Mouse (Mus musculus) midbrain, embryonic 11.5 days (tissue): ENCODE measurements around the gene Acsbg1. TPM values are rescaled to one million over a fixed set of nuclear protein-coding genes. Genes with fewer than 3 reads are reported as not detected.
"Not testable (repeated sequence)": the region's sequence is repeated elsewhere in the genome, so short reads cannot be mapped to it uniquely, and the experiment has no call there.

ENCODE experiments used
- ATAC-seq: fragments of 200-750 bp; cut with Nextera tagmentation; 2 replicates; pipeline ENCODE4 v1.8.0; 2017; ENCODE audit warnings: moderate TSS enrichment, moderate library complexity; ENCODE audit not compliant: low FRiP score
- DNase-seq: peaks from one replicate; pipeline ENCODE4 v3.0.0; 2015; ENCODE audit warnings: low spot score; ENCODE audit errors: missing footprints
- H3K27ac ChIP-seq: fragments of 300-500 bp; sonication (generic); 2 replicates; pipeline ENCODE4 v1.5.1; 2014; ENCODE audit warnings: low read depth, low read length
- H3K27me3 ChIP-seq: fragments of 300-500 bp; sonication (generic); 2 replicates; pipeline ENCODE4 v1.6.1; 2014; ENCODE audit warnings: mild to moderate bottlenecking, low read length, moderate library complexity, mixed read lengths; ENCODE audit not compliant: control insufficient read depth, insufficient read depth
- H3K36me3 ChIP-seq: fragments of 300-500 bp; sonication (generic); 2 replicates; pipeline ENCODE4 v1.6.1; 2014; ENCODE audit warnings: mild to moderate bottlenecking, low read length, moderate library complexity, mixed read lengths; ENCODE audit not compliant: control insufficient read depth, insufficient read depth
- H3K4me1 ChIP-seq: fragments of 300-500 bp; sonication (generic); 2 replicates; pipeline ENCODE4 v1.6.1; 2014; ENCODE audit warnings: low read length; ENCODE audit not compliant: control insufficient read depth, insufficient read depth
- H3K4me2 ChIP-seq: fragments of 300-500 bp; sonication (generic); 2 replicates; pipeline ENCODE4 v1.6.1; 2014; ENCODE audit warnings: mild to moderate bottlenecking, moderate library complexity
- H3K4me3 ChIP-seq: fragments of 300-500 bp; sonication (generic); 2 replicates; pipeline ENCODE4 v1.5.1; 2014; ENCODE audit warnings: low read depth, low read length
- H3K9ac ChIP-seq: fragments of 300-500 bp; sonication (generic); 2 replicates; pipeline ENCODE4 v1.6.1; 2014; ENCODE audit warnings: low read length
- H3K9me3 ChIP-seq: fragments of 300-500 bp; sonication (generic); 2 replicates; pipeline ENCODE4 v1.6.1; 2016; ENCODE audit warnings: low read length; ENCODE audit not compliant: control insufficient read depth
- WGBS: fragments of 180-500 bp; shearing (Covaris S2); extraction: QIAGEN DNeasy Blood & Tissue Kit; methylation state at CpG from one replicate; pipeline ENCODE4 v1.1.7; 2014; 5-methylcytosine and 5-hydroxymethylcytosine counted together
- polyA plus RNA-seq: library from polyadenylated mRNA; unstranded; fragments of >200 nt; fragmentation: Nextera tagmentation; extraction: Ambion mirVana; gene quantifications from 2 replicates; pipeline ENCODE4 v1.2.1, GENCODE M21; 2014

The Acsbg1 gene
- polyA plus RNA-seq, 1 experiment from 2014 or later: 9.9 TPM

DNA sequence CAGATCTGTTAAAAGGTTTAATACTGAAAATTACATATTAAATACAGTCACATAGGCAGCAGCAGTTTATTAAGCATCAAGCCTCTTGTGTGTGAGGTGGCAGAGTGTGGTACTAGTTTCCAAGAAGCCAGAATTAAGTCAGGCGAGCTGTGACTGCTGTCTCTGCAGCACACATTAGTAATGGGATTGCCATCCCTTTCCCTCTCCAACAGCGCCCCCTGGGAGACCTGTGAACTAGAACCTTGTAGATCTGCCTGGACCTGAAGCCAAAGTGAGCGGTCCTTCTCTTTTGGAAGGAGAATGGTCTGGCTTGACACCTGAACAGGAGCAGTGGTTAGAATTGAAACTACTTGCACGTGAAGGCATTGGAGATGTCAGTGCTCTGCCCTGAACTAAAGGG, 56.8 kb downstream of the Acsbg1 start:
- Histone ChIP-seq H3K9ac (no peak overlapping the region), H3K4me2 (no peak overlapping the region), H3K36me3 (peaks cover 11% of the 10 kb centered on the region; the same call in 1 of the 2 replicates), H3K27me3 (no peaks in the 10 kb centered on the region), H3K27ac (no peak overlapping the region), H3K4me3 (no peak overlapping the region), H3K4me1 (no peaks in the 10 kb centered on the region), H3K9me3 (no peaks in the 10 kb centered on the region)
- ATAC-seq (no peak), DNase-seq (no peak)
- WGBS: 62% methylated on average over 4 of the region's 4 CpGs

DNA sequence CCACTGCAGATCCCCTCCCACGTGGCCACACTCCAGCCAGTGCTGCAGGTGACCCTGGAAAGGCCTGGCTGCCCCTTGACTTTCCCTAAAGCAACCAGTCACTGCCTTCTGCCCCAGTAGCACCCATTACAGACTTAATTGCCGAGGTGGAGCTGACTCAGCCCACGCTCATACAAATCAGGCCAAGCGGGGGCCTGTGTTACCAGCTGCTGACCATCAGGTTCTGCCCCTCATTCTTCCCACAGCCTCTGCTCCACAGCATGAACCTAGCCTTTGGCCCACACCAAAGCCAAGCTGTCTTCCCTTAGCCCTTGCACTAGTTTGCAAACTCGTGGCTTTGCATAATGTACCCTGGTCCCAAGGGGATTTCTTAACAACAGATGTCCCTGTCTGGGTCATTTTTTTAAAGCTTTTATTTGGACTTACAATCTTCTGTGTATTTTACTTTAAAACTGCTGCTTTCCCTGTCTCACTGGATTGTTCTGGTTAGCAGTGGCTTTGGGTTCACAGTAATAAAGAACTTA, 57.5 kb downstream of the Acsbg1 start:
- 75% methylated on average over 5 of the region's 5 CpGs for WGBS
- H3K27ac ChIP-seq: no peak overlapping the region
- no peak overlapping the region for H3K4me3 ChIP-seq
- DNase-seq: no peak
- H3K9me3 ChIP-seq: no peaks in the 10 kb centered on the region
- no peak overlapping the region for H3K4me2 ChIP-seq
- no peaks in the 10 kb centered on the region for H3K4me1 ChIP-seq
- no peaks in the 10 kb centered on the region for H3K27me3 ChIP-seq
- ATAC-seq: no peak
- peaks cover 11% of the 10 kb centered on the region; the same call in 1 of the 2 replicates for H3K36me3 ChIP-seq
- no peak overlapping the region for H3K9ac ChIP-seq

DNA sequence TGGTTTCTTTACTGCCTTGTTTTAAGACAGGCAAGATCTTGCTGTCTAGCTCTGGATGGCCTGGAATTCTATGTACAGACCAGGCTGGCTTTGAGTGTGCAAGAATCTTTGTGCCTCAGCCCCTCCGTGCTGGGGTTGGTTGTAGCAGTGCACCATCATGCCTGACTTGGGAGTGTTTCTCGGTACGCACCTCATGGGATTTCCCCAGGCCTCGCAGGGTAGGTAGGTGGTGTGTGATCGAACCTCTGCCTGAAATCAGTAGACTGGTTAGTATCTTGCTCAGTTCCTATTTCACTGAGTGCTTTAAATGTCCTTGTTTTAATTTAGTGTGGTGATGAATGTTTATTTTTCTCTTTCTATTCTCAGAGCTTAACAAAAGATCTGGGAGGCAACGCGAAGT, 58.8 kb downstream of the Acsbg1 start:
- no peaks in the 10 kb centered on the region for H3K4me1 ChIP-seq
- ATAC-seq (no peak), DNase-seq (no peak)
- no peak overlapping the region for H3K27ac ChIP-seq
- H3K9me3 ChIP-seq: no peaks in the 10 kb centered on the region
- no peak overlapping the region for H3K4me3 ChIP-seq
- peak overlapping the region; percentile 17; the same call in 1 of the 2 replicates for H3K9ac ChIP-seq
- peaks cover 11% of the 10 kb centered on the region; the same call in 1 of the 2 replicates for H3K36me3 ChIP-seq
- H3K27me3 ChIP-seq: no peaks in the 10 kb centered on the region
- WGBS: 54% methylated on average over 7 of the region's 7 CpGs
- no peak overlapping the region for H3K4me2 ChIP-seq

DNA sequence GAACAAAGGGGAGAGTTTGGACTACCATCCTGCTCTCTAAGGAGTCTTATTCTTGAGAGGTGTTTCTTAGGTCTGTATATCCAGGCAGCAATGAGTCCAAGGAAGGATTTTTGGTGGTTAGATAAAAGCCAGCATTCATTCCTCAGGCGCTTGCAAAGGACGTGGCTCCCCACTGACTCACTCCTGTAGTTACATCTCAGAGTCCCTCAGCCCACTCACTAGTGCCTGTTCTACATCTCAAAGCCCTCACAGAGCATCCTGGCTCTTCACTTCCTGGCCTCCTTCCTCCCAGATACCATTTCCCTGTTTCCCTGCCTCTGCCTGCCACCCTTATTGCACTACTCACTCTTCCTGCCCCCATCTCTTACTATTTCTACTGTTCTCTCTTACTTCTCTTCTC, 59.3 kb downstream of the Acsbg1 start:
- WGBS: 73% methylated on average over 2 of the region's 2 CpGs
- DNase-seq: no peak
- no peaks in the 10 kb centered on the region for H3K4me1 ChIP-seq
- ATAC-seq: no peak
- no peaks in the 10 kb centered on the region for H3K9me3 ChIP-seq
- peak overlapping the region; percentile 17; the same call in 1 of the 2 replicates for H3K9ac ChIP-seq
- no peak overlapping the region for H3K4me3 ChIP-seq
- H3K36me3 ChIP-seq: peaks cover 14% of the 10 kb centered on the region; the same call in 1 of the 2 replicates
- no peak overlapping the region for H3K27ac ChIP-seq
- no peaks in the 10 kb centered on the region for H3K27me3 ChIP-seq
- no peak overlapping the region for H3K4me2 ChIP-seq

- Histone ChIP-seq H3K27ac (no peak overlapping the region), H3K4me1 (no peaks in the 10 kb centered on the region), H3K4me3 (no peak overlapping the region), H3K9me3 (no peaks in the 10 kb centered on the region), H3K4me2 (no peak overlapping the region), H3K27me3 (no peaks in the 10 kb centered on the region), H3K9ac (no peak overlapping the region), H3K36me3 (peaks cover 24% of the 10 kb centered on the region)
- DNase-seq (no peak), ATAC-seq (no peak)
- WGBS: 94% methylated on average over 15 of the region's 15 CpGs
Observed at GRCm38 (mm10) chr9:54596752-54597465, 64.8 kb downstream of the Acsbg1 start.

DNA sequence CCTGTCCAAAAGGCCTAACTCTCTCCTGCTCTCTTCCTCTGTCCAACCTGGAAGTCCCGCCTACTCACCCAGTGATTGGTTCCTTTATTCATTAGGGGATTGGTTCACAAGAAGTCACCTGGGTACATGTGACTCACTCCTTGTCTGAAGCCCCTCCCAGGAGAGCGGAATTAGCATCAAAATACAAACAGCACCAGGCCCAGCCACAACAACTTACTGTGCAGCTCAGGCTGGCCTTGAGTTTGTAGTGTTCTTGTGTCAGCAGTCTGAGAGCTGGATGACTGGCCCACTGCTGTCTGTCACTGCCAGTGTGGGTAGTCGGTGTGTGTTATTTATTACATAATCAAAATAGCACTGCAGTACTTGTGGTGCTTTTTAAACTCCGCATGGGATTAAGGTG, 68.0 kb downstream of the Acsbg1 start:
- not testable (repeated sequence) for ATAC-seq, H3K4me3 ChIP-seq, H3K27me3 ChIP-seq, H3K4me1 ChIP-seq, H3K4me2 ChIP-seq, DNase-seq, H3K9ac ChIP-seq, H3K9me3 ChIP-seq, H3K27ac ChIP-seq
- 69% methylated on average over 4 of the region's 4 CpGs for WGBS
- H3K36me3 ChIP-seq: peaks cover 15% of the 10 kb centered on the region

DNA sequence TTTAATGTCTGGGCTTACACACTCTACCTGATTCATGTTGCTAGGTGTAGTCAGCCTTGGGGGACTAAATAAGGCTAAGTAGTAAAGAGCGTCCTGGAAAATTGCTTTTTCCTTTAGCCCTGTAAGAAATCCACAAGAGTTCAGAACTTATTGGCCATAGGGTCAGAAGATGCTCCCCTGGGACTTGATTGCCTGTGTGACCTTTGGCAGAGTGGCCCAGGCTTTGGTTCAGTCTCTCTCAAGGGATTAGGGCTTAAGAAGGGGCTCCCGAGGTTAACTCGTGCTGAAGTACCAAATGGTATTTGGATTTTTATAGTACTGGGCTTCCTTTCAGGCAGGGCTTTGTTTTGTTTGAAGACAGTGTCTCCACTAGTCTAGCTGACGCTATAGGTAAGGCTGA, 73.8 kb downstream of the Acsbg1 start:
- Histone ChIP-seq H3K4me3 (no peak overlapping the region), H3K4me2 (no peak overlapping the region), H3K27ac (no peak overlapping the region), H3K9ac (no peak overlapping the region), H3K9me3 (no peaks in the 10 kb centered on the region), H3K27me3 (no peaks in the 10 kb centered on the region), H3K4me1 (peaks cover 6% of the 10 kb centered on the region; the same call in 1 of the 2 replicates), H3K36me3 (peaks cover 6% of the 10 kb centered on the region; the same call in 1 of the 2 replicates)
- 36% methylated on average over 4 of the region's 4 CpGs for WGBS
- ATAC-seq (no peak), DNase-seq (no peak)

DNA sequence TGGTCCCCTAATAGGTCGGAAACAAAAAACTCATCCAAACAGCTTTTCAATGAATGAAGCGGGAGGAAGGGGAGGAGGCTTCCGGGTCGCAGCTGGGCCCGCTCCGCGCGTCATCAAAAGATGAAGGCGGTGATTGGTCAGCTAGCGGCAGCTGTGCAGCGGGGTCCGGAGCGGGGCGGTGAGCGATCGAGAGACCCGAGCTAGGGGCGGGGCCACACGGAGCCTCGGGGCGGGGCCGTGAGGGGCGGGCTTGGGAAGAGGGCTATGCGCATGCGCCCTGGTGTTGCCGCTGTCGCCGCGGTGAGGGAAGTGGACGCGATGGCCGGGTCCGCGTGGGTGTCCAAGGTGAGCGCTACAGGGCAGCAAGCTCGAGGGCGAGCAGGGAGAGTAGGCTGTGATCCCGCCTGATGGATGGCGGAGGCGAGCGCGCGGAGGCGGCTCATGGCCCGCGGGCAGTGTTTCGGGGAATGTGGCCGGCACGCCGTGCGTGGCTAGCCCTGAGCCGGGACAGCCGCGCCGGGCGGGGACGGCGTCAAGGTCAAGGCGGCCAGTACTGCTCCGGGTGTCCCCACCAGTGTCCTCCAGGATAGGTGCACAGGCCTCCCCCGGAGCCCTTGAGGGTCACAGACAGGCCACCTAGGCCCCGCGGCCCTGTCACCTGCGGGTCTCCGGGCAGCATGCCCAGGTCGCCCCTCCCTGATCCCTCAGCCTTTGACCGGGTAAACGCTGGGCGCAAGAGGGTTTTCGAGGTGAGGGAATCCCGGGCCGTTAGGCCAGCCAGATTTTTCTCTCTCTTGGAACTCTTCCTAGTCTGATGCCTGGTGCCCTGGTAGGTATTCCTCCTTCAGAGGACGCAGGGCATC, 75.2 kb downstream of the Acsbg1 start, which contains the start of gene Idh3a:
Gene Idh3a, plus strand, starts transcription at position 136 of the 863 bp plus-strand sequence.
- H3K4me3 ChIP-seq: peak within 1 kb of the TSS; percentile 77
- no peak within 1 kb of the TSS for H3K27ac ChIP-seq
- WGBS: under 1% methylated on average over 65 of the region's 73 CpGs
- no peaks in the 10 kb centered on the region for H3K27me3 ChIP-seq
- peak within 1 kb of the TSS; percentile 73 for H3K9ac ChIP-seq
- peak within 1 kb of the TSS; percentile 86 for H3K4me2 ChIP-seq
- H3K36me3 ChIP-seq: no peaks in the 10 kb centered on the region
- DNase-seq (peak; percentile 99), ATAC-seq (peak; percentile 100)
- H3K4me1 ChIP-seq: peaks cover 6% of the 10 kb centered on the region; the same call in 1 of the 2 replicates
- H3K9me3 ChIP-seq: no peaks in the 10 kb centered on the region

DNA sequence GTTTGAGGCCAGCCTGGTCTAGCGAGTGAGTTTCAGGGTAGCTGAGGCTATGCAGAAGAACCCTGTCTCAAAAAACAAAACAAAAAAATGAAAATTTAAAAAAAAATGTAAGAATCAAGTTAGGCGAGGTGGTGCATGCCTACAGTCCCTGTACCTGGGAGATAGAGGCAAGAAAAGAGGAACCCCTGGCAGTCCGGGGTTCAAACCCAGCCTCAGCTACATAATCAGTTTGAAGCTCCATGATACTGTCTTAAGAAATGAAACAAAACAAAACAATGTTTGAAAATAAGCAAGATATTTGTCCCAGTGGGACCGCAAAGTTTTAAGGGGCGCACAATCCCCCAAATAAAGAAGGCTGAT, 75.9 kb downstream of the Acsbg1 start:
- peak; percentile 47 for ATAC-seq

More for the DNA sequence above, 75.9 kb downstream of the Acsbg1 start:
- no peaks in the 10 kb centered on the region for H3K27me3 ChIP-seq
- H3K9me3 ChIP-seq: no peaks in the 10 kb centered on the region
- peak overlapping the region; percentile 42 for H3K4me2 ChIP-seq
- WGBS: 32% methylated on average over 5 of the region's 5 CpGs
- no peak overlapping the region for H3K27ac ChIP-seq
- no peak for DNase-seq
- H3K36me3 ChIP-seq: no peaks in the 10 kb centered on the region
- H3K4me1 ChIP-seq: peaks cover 6% of the 10 kb centered on the region; the same call in 1 of the 2 replicates
- peak overlapping the region; percentile 77 for H3K4me3 ChIP-seq
- peak overlapping the region; percentile 52 for H3K9ac ChIP-seq
